Mouse (Mus musculus): ENCODE data around the gene Zfp607b. TPM values are rescaled to one million over a fixed set of nuclear protein-coding genes. Genes with fewer than 3 reads are reported as not detected.

The Zfp607b gene
- polyA plus RNA-seq, 1 experiment from 2014 or later, result 16.7 TPM

- peaks cover 35% of the 10 kb centered on the region for H3K4me1 ChIP-seq (ENCODE audit: control insufficient read depth, insufficient read depth, low read length)
- no peaks in the 10 kb centered on the region for H3K27me3 ChIP-seq (ENCODE audit: control insufficient read depth, insufficient read depth, low read depth, low read length)
- under 1% methylated on average over 31 of the region's 31 CpGs for WGBS
Measured at GRCm38 (mm10) chr7:27674522-27675221, 14.5 kb upstream of the Zfp607b start, which contains the start of gene Map3k10. Gene Map3k10, minus strand, starts transcription at chr7:27674598.

GRCm38 (mm10) chr7:27675222-27675612 lies 13.9 kb upstream of the Zfp607b start:
- peaks cover 34% of the 10 kb centered on the region for H3K4me1 ChIP-seq (ENCODE audit: control insufficient read depth, insufficient read depth, low read length)
- no peak for ATAC-seq
- 23% methylated on average over 14 of the region's 14 CpGs for WGBS
- H3K9ac ChIP-seq (ENCODE audit: low read depth, low read length), result peak overlapping the region; percentile 91; the same call in 1 of the 2 replicates
- no peak overlapping the region for H3K27ac ChIP-seq (ENCODE audit: low read length)
- peak overlapping the region; percentile 75 for H3K4me3 ChIP-seq (ENCODE audit: low read depth, low read length)
- H3K4me2 ChIP-seq (ENCODE audit: low read length), result peak overlapping the region; percentile 95
- no peaks in the 10 kb centered on the region for H3K9me3 ChIP-seq (replicated peaks; ENCODE audit: control insufficient read depth, low read length, poor library complexity, severe bottlenecking)
- H3K36me3 ChIP-seq (ENCODE audit: control insufficient read depth, insufficient read depth, low read length), result no peaks in the 10 kb centered on the region
- H3K27me3 ChIP-seq (ENCODE audit: control insufficient read depth, insufficient read depth, low read depth, low read length), result no peaks in the 10 kb centered on the region

More at GRCm38 (mm10) chr7:27674522-27675221, 14.5 kb upstream of the Zfp607b start, which contains the start of gene Map3k10:
- peak within 1 kb of the TSS; percentile 95 for H3K4me2 ChIP-seq (ENCODE audit: low read length)
- no peaks in the 10 kb centered on the region; the same call in 1 of the 2 replicates for H3K36me3 ChIP-seq (ENCODE audit: control insufficient read depth, insufficient read depth, low read length)
- H3K4me3 ChIP-seq (ENCODE audit: low read depth, low read length), result peak within 1 kb of the TSS; percentile 75
- ATAC-seq, result peak; percentile 96
- H3K27ac ChIP-seq (ENCODE audit: low read length), result peak within 1 kb of the TSS; percentile 85
- peak within 1 kb of the TSS; percentile 91 for H3K9ac ChIP-seq (ENCODE audit: low read depth, low read length)
- H3K9me3 ChIP-seq (replicated peaks; ENCODE audit: control insufficient read depth, low read length, poor library complexity, severe bottlenecking), result no peaks in the 10 kb centered on the region

- H3K4me1 ChIP-seq (ENCODE audit: control insufficient read depth, insufficient read depth, low read length), result peaks cover 5% of the 10 kb centered on the region; the same call in 1 of the 2 replicates
- no peaks in the 10 kb centered on the region for H3K9me3 ChIP-seq (replicated peaks; ENCODE audit: control insufficient read depth, low read length, poor library complexity, severe bottlenecking)
- no peaks in the 10 kb centered on the region for H3K27me3 ChIP-seq (ENCODE audit: control insufficient read depth, insufficient read depth, low read depth, low read length)
- no peak for ATAC-seq
- no peak overlapping the region for H3K4me3 ChIP-seq (ENCODE audit: low read depth, low read length)
- no peak overlapping the region for H3K9ac ChIP-seq (ENCODE audit: low read depth, low read length)
- no peaks in the 10 kb centered on the region for H3K36me3 ChIP-seq (ENCODE audit: control insufficient read depth, insufficient read depth, low read length)
- 66% methylated on average over 2 of the region's 2 CpGs for WGBS
- H3K4me2 ChIP-seq (ENCODE audit: low read length), result no peak overlapping the region
- no peak overlapping the region for H3K27ac ChIP-seq (ENCODE audit: low read length)
Measured at GRCm38 (mm10) chr7:27683218-27683617, 5.9 kb upstream of the Zfp607b start.

GRCm38 (mm10) chr7:27685220-27685619 lies 3.9 kb upstream of the Zfp607b start:
- Histone ChIP-seq H3K9ac (ENCODE audit: low read depth, low read length) (no peak overlapping the region), H3K9me3 (replicated peaks; ENCODE audit: control insufficient read depth, low read length, poor library complexity, severe bottlenecking) (no peaks in the 10 kb centered on the region), H3K4me1 (ENCODE audit: control insufficient read depth, insufficient read depth, low read length) (peaks cover 15% of the 10 kb centered on the region), H3K4me2 (ENCODE audit: low read length) (peak overlapping the region; percentile 37), H3K36me3 (ENCODE audit: control insufficient read depth, insufficient read depth, low read length) (no peaks in the 10 kb centered on the region), H3K27me3 (ENCODE audit: control insufficient read depth, insufficient read depth, low read depth, low read length) (no peaks in the 10 kb centered on the region), H3K27ac (ENCODE audit: low read length) (no peak overlapping the region), H3K4me3 (ENCODE audit: low read depth, low read length) (peak overlapping the region; percentile 22)
- ATAC-seq, result no peak
- 34% methylated on average over 5 of the region's 5 CpGs for WGBS

GRCm38 (mm10) chr7:27685681-27686080 lies 3.5 kb upstream of the Zfp607b start:
- Histone ChIP-seq H3K27me3 (ENCODE audit: control insufficient read depth, insufficient read depth, low read depth, low read length) (no peaks in the 10 kb centered on the region), H3K9ac (ENCODE audit: low read depth, low read length) (0 out of 2 replicates have a peak overlapping the region, but pooled peaks have one; percentile 20), H3K4me1 (ENCODE audit: control insufficient read depth, insufficient read depth, low read length) (peaks cover 17% of the 10 kb centered on the region), H3K4me2 (ENCODE audit: low read length) (peak overlapping the region; percentile 37), H3K36me3 (ENCODE audit: control insufficient read depth, insufficient read depth, low read length) (no peaks in the 10 kb centered on the region), H3K27ac (ENCODE audit: low read length) (no peak overlapping the region), H3K4me3 (ENCODE audit: low read depth, low read length) (peak overlapping the region; percentile 22), H3K9me3 (replicated peaks; ENCODE audit: control insufficient read depth, low read length, poor library complexity, severe bottlenecking) (no peaks in the 10 kb centered on the region)
- WGBS, result 0% methylated on average over 6 of the region's 6 CpGs
- ATAC-seq, result no peak

GRCm38 (mm10) chr7:27687043-27687442 lies 2.1 kb upstream of the Zfp607b start:
- H3K27ac ChIP-seq (ENCODE audit: low read length), result no peak overlapping the region
- no peak for ATAC-seq
- H3K27me3 ChIP-seq (ENCODE audit: control insufficient read depth, insufficient read depth, low read depth, low read length), result no peaks in the 10 kb centered on the region
- no peak overlapping the region for H3K9ac ChIP-seq (ENCODE audit: low read depth, low read length)
- no peaks in the 10 kb centered on the region for H3K9me3 ChIP-seq (replicated peaks; ENCODE audit: control insufficient read depth, low read length, poor library complexity, severe bottlenecking)
- H3K4me1 ChIP-seq (ENCODE audit: control insufficient read depth, insufficient read depth, low read length), result peaks cover 17% of the 10 kb centered on the region
- H3K4me2 ChIP-seq (ENCODE audit: low read length), result no peak overlapping the region
- no peak overlapping the region for H3K4me3 ChIP-seq (ENCODE audit: low read depth, low read length)
- no peaks in the 10 kb centered on the region for H3K36me3 ChIP-seq (ENCODE audit: control insufficient read depth, insufficient read depth, low read length)
- WGBS, result 58% methylated on average over 1 of the region's 1 CpGs

- Histone ChIP-seq H3K4me3 (ENCODE audit: low read depth, low read length) (no peak overlapping the region), H3K4me1 (ENCODE audit: control insufficient read depth, insufficient read depth, low read length) (peaks cover 17% of the 10 kb centered on the region), H3K36me3 (ENCODE audit: control insufficient read depth, insufficient read depth, low read length) (no peaks in the 10 kb centered on the region), H3K27ac (ENCODE audit: low read length) (no peak overlapping the region), H3K9ac (ENCODE audit: low read depth, low read length) (peak overlapping the region; percentile 72; the same call in 1 of the 2 replicates), H3K9me3 (replicated peaks; ENCODE audit: control insufficient read depth, low read length, poor library complexity, severe bottlenecking) (no peaks in the 10 kb centered on the region), H3K27me3 (ENCODE audit: control insufficient read depth, insufficient read depth, low read depth, low read length) (no peaks in the 10 kb centered on the region), H3K4me2 (ENCODE audit: low read length) (peak overlapping the region; percentile 74; the same call in 1 of the 2 replicates)
- ATAC-seq, result no peak
- WGBS, result 76% methylated on average over 3 of the region's 3 CpGs
Measured at GRCm38 (mm10) chr7:27687836-27688235, 1.3 kb upstream of the Zfp607b start.

- no peak for ATAC-seq
- Histone ChIP-seq H3K27ac (ENCODE audit: low read length) (peak overlapping the region; percentile 78), H3K27me3 (ENCODE audit: control insufficient read depth, insufficient read depth, low read depth, low read length) (no peaks in the 10 kb centered on the region), H3K9me3 (replicated peaks; ENCODE audit: control insufficient read depth, low read length, poor library complexity, severe bottlenecking) (no peaks in the 10 kb centered on the region), H3K36me3 (ENCODE audit: control insufficient read depth, insufficient read depth, low read length) (no peaks in the 10 kb centered on the region), H3K4me3 (ENCODE audit: low read depth, low read length) (peak overlapping the region; percentile 49), H3K9ac (ENCODE audit: low read depth, low read length) (peak overlapping the region; percentile 72), H3K4me1 (ENCODE audit: control insufficient read depth, insufficient read depth, low read length) (peaks cover 17% of the 10 kb centered on the region), H3K4me2 (ENCODE audit: low read length) (peak overlapping the region; percentile 74)
- WGBS, result 34% methylated on average over 14 of the region's 14 CpGs
Measured at GRCm38 (mm10) chr7:27688246-27688788, 823 bp upstream of the Zfp607b start.

- Histone ChIP-seq H3K4me1 (ENCODE audit: control insufficient read depth, insufficient read depth, low read length) (peaks cover 13% of the 10 kb centered on the region), H3K4me3 (ENCODE audit: low read depth, low read length) (no peak overlapping the region), H3K27ac (ENCODE audit: low read length) (no peak overlapping the region), H3K9ac (ENCODE audit: low read depth, low read length) (no peak overlapping the region), H3K4me2 (ENCODE audit: low read length) (no peak overlapping the region), H3K36me3 (ENCODE audit: control insufficient read depth, insufficient read depth, low read length) (no peaks in the 10 kb centered on the region), H3K9me3 (replicated peaks; ENCODE audit: control insufficient read depth, low read length, poor library complexity, severe bottlenecking) (no peaks in the 10 kb centered on the region), H3K27me3 (ENCODE audit: control insufficient read depth, insufficient read depth, low read depth, low read length) (no peaks in the 10 kb centered on the region)
- no peak for ATAC-seq
- 48% methylated on average over 5 of the region's 5 CpGs for WGBS
Measured at GRCm38 (mm10) chr7:27691076-27691475, 1.9 kb downstream of the Zfp607b start.

Data from midbrain, embryonic 16.5 days (tissue).